Mouse (Mus musculus): Measurements from ENCODE around the gene Tmtc2.

The Tmtc2 gene

DNA sequence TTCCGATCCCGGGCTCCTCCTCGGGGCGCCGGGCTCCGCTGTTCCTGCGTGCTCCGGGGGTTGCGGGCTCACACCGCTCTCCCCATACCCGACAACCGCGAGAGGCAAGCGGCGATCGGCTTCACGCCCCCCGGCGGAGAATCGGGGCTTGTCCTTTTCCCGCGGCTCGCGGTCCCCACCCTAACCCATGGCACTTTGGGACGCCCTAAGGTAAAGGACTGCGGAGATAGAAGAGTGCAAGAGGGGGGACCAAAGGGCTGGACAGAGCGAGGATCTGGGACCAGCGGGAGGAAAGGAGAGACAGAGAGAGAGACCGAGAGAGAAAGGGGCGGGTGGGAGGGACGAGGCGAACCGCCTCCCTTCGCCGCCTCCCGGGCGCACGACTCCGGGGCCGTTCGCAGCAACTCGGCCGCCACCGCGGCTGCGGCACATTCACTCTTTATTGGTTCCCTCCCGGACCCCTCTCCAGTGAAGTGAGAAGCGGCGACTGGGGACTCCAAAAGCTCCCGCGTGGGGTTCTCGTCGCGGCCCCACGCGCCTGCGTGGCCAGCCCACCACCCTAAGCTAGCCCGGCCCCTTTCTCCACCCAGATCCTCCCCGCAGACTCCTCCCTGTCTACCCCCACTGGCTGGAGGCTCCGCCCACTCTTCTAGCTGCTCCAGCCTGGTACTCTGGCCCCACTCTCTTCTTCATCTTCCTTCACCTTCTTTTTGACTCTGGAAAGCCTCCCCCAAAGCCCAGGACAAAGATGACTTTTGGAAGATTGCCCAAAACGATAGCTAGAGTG is at the start of gene Tmtc2:
Gene Tmtc2 (minus strand): TSS at position 544 of the 787 bp plus-strand sequence.
- peak; percentile 70 for DNase-seq (ENCODE audit: low read depth)

DNA sequence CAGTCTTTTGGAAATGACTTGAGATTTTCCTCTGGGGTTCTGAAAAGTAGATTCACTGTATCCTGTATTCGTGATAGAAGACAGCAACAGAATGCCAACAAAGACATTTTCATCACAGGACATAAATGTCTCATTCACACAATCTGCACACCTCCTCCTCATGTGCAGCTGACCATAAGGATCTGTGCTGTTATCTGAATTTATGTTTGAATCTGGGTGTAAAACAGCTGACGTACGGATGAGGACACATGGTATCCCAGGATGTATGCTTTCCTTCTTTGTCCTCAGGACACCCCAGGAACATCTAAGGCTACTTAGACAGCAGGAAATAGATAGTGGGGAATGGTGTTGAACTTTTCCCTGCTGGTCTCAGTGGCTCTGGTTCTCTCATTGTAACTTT is 37.9 kb upstream of the Tmtc2 start:
- DNase-seq (ENCODE audit: low read depth): no peak

GRCm38 (mm10) chr10:105598826-105599225 is 24.6 kb upstream of the Tmtc2 start:
- no peak for DNase-seq (ENCODE audit: low read depth)

GRCm38 (mm10) chr10:105597226-105597625 is 23.0 kb upstream of the Tmtc2 start:
- DNase-seq (ENCODE audit: low read depth): no peak

- no peak for DNase-seq (ENCODE audit: low read depth)
Measured at GRCm38 (mm10) chr10:105595480-105596102, 21.3 kb upstream of the Tmtc2 start.

- no peak for DNase-seq (ENCODE audit: low read depth)
Measured at GRCm38 (mm10) chr10:105588141-105588540, 13.9 kb upstream of the Tmtc2 start.

GRCm38 (mm10) chr10:105579318-105579717 is 5.1 kb upstream of the Tmtc2 start:
- DNase-seq (ENCODE audit: low read depth): no peak

- no peak for DNase-seq (ENCODE audit: low read depth)
Measured at GRCm38 (mm10) chr10:105578291-105578845, 4.1 kb upstream of the Tmtc2 start.

DNA sequence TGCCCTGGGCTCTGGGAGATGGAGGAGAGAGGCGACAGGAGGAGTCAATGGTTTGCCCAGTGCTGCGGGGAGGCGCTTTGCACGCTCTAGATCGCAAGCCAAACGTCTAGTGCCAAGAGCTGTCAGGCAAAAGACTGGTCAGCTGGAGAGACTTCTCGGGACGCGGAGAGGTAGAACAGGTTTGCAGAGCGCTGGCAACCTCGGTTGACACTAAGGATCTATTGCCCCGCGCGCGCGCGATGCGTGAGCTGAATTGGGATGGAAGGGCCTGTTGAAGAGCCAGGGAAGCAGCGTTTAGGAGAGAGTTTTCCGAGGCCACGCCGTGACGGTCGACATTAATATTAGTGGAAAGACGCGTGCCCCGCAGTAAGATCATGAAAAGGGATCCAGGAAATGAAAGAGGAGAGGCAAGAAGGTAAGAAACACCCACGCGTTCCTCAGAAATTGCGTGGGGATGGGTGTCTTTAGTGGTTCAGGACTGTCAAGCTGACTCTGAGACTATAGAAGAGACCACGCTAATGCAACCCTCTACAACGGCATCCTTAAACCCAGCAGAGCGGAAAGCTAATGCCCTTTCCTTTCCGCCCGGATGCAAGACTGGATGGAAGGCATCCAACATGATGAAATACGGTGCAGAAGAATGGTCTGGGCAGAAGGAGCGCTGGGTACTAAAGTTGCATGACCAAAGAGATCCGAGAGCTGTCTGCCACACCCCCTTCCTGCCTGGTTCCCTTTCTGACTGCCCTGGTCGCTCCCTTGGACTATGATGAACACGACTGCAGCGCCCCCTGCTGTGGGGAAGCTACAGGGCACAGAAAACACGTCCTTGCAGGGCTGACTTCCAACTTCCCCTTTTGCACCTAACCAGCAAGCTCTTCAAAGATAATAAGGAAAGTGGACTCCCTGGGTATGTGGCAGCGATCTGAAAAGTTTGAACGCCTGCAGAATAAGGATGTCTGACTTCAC is 727 bp upstream of the Tmtc2 start:
- DNase-seq (ENCODE audit: low read depth): peak; percentile 98

- DNase-seq (ENCODE audit: low read depth): no peak
Measured at GRCm38 (mm10) chr10:105573306-105573907, 844 bp downstream of the Tmtc2 start.

GRCm38 (mm10) chr10:105572829-105573228 is 1.4 kb downstream of the Tmtc2 start:
- DNase-seq (ENCODE audit: low read depth): no peak

DNA sequence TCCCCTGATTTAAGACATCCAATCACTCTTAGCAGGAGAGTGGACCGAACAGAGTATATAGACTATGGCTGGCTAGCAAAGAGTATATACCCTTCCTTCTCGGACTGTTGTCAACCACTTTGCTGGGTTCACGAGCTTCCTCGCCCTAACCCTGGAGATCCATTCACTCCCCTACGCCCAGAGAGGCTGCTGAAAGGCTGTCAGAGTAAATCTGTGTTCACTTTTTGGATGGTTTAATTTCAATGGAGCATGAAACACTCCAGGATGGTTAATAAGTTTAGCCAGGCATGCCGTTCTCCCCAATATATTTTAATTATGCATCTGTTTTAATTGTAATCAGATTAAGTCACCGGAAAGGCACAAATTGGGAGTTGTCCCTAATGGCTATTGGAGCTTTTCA is 1.9 kb downstream of the Tmtc2 start:
- DNase-seq (ENCODE audit: low read depth): no peak

- no peak for DNase-seq (ENCODE audit: low read depth)
Measured at GRCm38 (mm10) chr10:105571831-105572230, 2.4 kb downstream of the Tmtc2 start.

DNA sequence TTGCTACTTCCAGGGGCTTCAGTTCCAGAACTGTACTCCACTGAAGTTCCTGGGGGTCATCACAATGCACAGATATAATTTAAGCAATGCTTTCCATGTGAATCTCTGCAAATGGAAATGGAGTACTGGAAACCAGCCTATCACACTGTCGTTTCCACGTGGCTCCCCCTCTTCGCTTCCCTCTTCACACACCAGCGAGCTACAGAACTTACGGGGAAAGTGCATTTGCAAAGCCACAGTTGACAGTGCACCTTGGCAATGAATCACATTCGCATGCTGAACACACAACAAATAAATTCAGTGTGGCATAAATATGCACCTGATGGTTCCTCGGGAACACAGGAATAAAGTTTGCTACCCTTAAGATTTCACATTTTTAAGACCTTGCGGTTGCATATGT is 3.2 kb downstream of the Tmtc2 start:
- no peak for DNase-seq (ENCODE audit: low read depth)

DNA sequence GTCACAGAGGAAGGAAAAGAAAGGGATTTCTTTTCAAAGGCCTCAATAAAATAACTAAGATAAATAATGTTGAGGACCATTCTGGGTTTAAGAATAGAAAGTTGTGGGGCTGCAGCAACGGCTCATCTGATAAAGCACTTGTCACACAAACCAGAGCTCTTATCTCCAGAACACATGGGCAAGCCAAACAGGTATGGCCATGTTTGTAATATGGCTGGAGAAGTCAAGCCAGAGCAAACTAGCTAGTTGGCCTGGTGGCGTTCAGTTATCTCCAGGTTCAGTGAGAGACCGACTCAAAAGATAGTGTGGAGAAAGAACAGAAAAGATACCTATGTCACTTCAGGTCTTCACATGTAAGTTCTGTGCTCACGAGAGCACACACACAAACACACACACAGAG is 4.7 kb downstream of the Tmtc2 start:
- no peak for DNase-seq (ENCODE audit: low read depth)

- no peak for DNase-seq (ENCODE audit: low read depth)
Measured at GRCm38 (mm10) chr10:105567825-105568531, 6.3 kb downstream of the Tmtc2 start.

GRCm38 (mm10) chr10:105561548-105561947 is 12.7 kb downstream of the Tmtc2 start:
- DNase-seq (ENCODE audit: low read depth): no peak

- no peak for DNase-seq (ENCODE audit: low read depth)
Measured at GRCm38 (mm10) chr10:105557581-105557980, 16.7 kb downstream of the Tmtc2 start.

DNA sequence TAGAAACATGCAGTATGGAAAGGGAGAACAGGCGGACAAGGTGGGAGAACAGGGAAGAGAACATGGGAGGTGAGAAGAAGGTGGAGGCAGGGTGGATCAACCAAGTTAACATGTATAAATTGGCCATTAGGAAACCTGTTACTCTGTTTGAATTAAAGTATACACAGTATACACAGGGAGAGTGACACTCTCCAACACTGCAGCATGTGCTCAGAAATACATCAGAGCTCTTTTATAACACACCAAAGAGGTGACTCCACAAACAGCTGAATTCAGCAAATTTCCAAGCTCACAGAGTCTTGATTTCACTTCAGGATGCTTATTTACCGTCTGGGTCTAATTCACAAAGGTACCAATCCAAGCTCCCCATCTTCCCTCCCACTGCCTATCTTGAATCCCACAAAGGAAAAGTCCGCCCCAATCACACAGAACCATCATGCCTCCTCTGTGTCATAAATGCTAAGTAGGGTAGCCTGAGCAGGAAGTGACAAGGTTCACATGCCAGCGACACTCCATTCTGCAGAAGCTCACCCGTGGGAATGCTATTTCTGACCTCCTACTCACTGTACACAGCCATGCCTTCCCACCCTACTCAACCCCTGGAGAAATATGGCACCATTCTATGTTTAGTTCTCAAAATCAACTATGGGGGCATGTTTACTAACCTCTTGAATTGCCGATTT is 17.2 kb downstream of the Tmtc2 start:
- DNase-seq (ENCODE audit: low read depth): no peak

DNA sequence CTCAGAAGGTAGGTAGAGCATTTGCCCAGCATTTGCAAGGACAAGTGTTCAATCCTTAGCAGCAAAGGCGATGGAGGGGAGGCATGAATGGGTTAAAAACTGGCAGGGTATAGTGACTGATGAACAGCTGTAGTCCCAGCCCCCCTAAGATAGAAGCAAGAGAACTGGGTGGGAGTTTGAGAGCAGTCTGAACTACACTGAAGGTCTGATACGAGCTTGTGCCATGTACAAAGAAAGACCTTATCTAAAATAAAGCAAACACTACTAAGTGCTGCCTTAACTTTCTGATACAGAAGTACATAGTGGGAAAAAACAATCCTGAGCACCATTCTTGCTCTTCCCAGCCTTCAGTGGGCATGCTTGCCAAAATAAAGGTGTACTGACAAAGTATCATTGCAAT is 20.1 kb downstream of the Tmtc2 start:
- no peak for DNase-seq (ENCODE audit: low read depth)

- DNase-seq (ENCODE audit: low read depth): no peak
Measured at GRCm38 (mm10) chr10:105548040-105548439, 26.2 kb downstream of the Tmtc2 start.
